Mouse (Mus musculus): ENCODE measurements around the gene B3gnt2.

Gene B3gnt2

GRCm38 (mm10) chr11:22860335-22861227 lies at the start of gene B3gnt2:
TSS of gene B3gnt2 (minus strand) at chr11:22860961.
- DNase-seq (ENCODE audit: low spot score), result no peak

GRCm38 (mm10) chr11:22906453-22906865 lies 45.7 kb upstream of the B3gnt2 start:
- no peak for DNase-seq (ENCODE audit: low spot score)

- DNase-seq (ENCODE audit: low spot score), result no peak
Measured at GRCm38 (mm10) chr11:22902923-22903322, 42.2 kb upstream of the B3gnt2 start.

GRCm38 (mm10) chr11:22900041-22900440 lies 39.3 kb upstream of the B3gnt2 start:
- DNase-seq (ENCODE audit: low spot score), result no peak

GRCm38 (mm10) chr11:22897642-22898041 lies 36.9 kb upstream of the B3gnt2 start:
- DNase-seq (ENCODE audit: low spot score), result no peak

GRCm38 (mm10) chr11:22897127-22897526 lies 36.4 kb upstream of the B3gnt2 start:
- DNase-seq (ENCODE audit: low spot score), result no peak

- DNase-seq (ENCODE audit: low spot score), result no peak
Measured at GRCm38 (mm10) chr11:22893075-22893474, 32.3 kb upstream of the B3gnt2 start.

GRCm38 (mm10) chr11:22892466-22892865 lies 31.7 kb upstream of the B3gnt2 start:
- no peak for DNase-seq (ENCODE audit: low spot score)

- DNase-seq (ENCODE audit: low spot score), result no peak
Measured at GRCm38 (mm10) chr11:22891876-22892275, 31.1 kb upstream of the B3gnt2 start.

GRCm38 (mm10) chr11:22891242-22891641 lies 30.5 kb upstream of the B3gnt2 start:
- DNase-seq (ENCODE audit: low spot score), result no peak

GRCm38 (mm10) chr11:22889224-22889623 lies 28.5 kb upstream of the B3gnt2 start:
- DNase-seq (ENCODE audit: low spot score), result no peak

GRCm38 (mm10) chr11:22886991-22887390 lies 26.2 kb upstream of the B3gnt2 start:
- no peak for DNase-seq (ENCODE audit: low spot score)

- no peak for DNase-seq (ENCODE audit: low spot score)
Measured at GRCm38 (mm10) chr11:22885350-22885749, 24.6 kb upstream of the B3gnt2 start.

- no peak for DNase-seq (ENCODE audit: low spot score)
Measured at GRCm38 (mm10) chr11:22883676-22884075, 22.9 kb upstream of the B3gnt2 start.

GRCm38 (mm10) chr11:22882926-22883325 lies 22.2 kb upstream of the B3gnt2 start:
- no peak for DNase-seq (ENCODE audit: low spot score)

- DNase-seq (ENCODE audit: low spot score), result no peak
Measured at GRCm38 (mm10) chr11:22880383-22881172, 19.8 kb upstream of the B3gnt2 start.

- DNase-seq (ENCODE audit: low spot score), result no peak
Measured at GRCm38 (mm10) chr11:22879645-22880044, 18.9 kb upstream of the B3gnt2 start.

- no peak for DNase-seq (ENCODE audit: low spot score)
Measured at GRCm38 (mm10) chr11:22876680-22877330, 16.0 kb upstream of the B3gnt2 start.

GRCm38 (mm10) chr11:22875279-22875678 lies 14.5 kb upstream of the B3gnt2 start:
- no peak for DNase-seq (ENCODE audit: low spot score)

- DNase-seq (ENCODE audit: low spot score), result no peak
Measured at GRCm38 (mm10) chr11:22874747-22875146, 14.0 kb upstream of the B3gnt2 start.

- DNase-seq (ENCODE audit: low spot score), result no peak
Measured at GRCm38 (mm10) chr11:22873383-22873782, 12.6 kb upstream of the B3gnt2 start.

GRCm38 (mm10) chr11:22872307-22872680 lies 11.5 kb upstream of the B3gnt2 start:
- no peak for DNase-seq (ENCODE audit: low spot score)

Data from spleen, adult 12 weeks (tissue).